Mouse (Mus musculus): ENCODE data around the gene Lrrc18. TPM values are rescaled to one million over a fixed set of nuclear protein-coding genes. Genes with fewer than 3 reads are reported as not detected.
A peak's percentile ranks its signal among the peaks of the same experiment; 100 is the strongest.

Lrrc18 gene
- total and polyA plus RNA-seq, 2 experiments, result 0.07 to 0.28 TPM

DNA sequence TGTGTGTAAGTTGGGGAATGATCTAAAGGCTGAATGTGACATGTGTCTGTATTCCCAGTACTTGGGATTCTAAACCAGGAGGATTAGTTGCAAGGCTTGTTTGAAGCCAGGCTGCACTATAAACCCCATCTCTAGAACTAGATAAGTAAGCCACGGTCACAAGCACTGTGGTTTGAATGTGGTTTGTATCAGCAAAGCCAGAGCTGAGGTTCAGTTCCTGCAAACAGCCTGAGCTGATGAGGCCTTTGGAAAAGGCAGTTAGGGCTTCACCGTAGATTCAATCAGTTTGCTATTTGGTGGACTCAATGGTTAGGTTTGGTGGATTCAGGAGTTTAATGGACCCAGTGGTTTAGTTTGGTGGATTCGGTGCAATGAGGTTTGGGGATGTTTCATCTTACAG, 39.7 kb downstream of the Lrrc18 start:
- no peaks in the 10 kb centered on the region for H3K36me3 ChIP-seq (ENCODE audit: control insufficient read depth, insufficient read depth, low read length)
- TF ChIP-seq POLR2A (IDR thresholded peaks at IDR 0.05; ENCODE audit: extremely low read depth, insufficient read depth, low read length), result no peak
- no peak for TF ChIP-seq CTCF (IDR thresholded peaks at IDR 0.05; ENCODE audit: low read depth, low read length)
- no peaks in the 10 kb centered on the region for H3K27me3 ChIP-seq (ENCODE audit: control insufficient read depth, insufficient read depth, low read length)
- no peaks in the 10 kb centered on the region for H3K79me2 ChIP-seq (ENCODE audit: control insufficient read depth, insufficient read depth, low read length)
- H3K4me3 ChIP-seq (ENCODE audit: insufficient read depth, low read depth, low read length), result no peak overlapping the region
- WGBS, result 93% methylated on average over 3 of the region's 3 CpGs
- H3K9ac ChIP-seq (ENCODE audit: low read depth, low read length), result no peak overlapping the region
- no peak for DNase-seq (ENCODE audit: extremely low read depth, low read depth, low spot score)
- no peak overlapping the region for H3K27ac ChIP-seq (replicated peaks; ENCODE audit: insufficient read depth, low read depth, low read length)
- no peaks in the 10 kb centered on the region for H3K4me1 ChIP-seq (ENCODE audit: control insufficient read depth, insufficient read depth, low read length)

DNA sequence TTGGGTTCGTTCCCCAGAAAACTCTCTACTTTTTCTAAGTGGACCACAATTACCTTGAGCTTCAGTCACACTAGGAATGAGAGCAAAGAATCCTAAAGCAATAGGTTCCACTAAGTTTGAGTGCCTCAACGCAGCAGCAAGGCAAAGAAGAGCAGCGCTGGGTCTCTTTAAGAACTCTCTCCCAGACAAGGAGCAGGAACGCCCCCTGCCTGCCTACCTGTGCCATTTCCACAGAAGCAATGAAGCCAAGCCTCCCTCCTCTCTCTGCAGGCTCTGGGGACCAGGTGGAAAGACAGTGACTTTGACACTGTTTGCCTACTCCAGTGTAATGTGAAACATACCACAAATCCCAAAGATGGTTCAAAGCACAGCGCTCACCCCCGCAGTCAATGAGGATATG, 42.2 kb downstream of the Lrrc18 start:
- H3K27ac ChIP-seq (replicated peaks; ENCODE audit: insufficient read depth, low read depth, low read length), result no peak overlapping the region
- no peaks in the 10 kb centered on the region for H3K27me3 ChIP-seq (ENCODE audit: control insufficient read depth, insufficient read depth, low read length)
- no peaks in the 10 kb centered on the region for H3K79me2 ChIP-seq (ENCODE audit: control insufficient read depth, insufficient read depth, low read length)
- no peak overlapping the region for H3K9ac ChIP-seq (ENCODE audit: low read depth, low read length)
- H3K4me3 ChIP-seq (ENCODE audit: insufficient read depth, low read depth, low read length), result no peak overlapping the region
- H3K36me3 ChIP-seq (ENCODE audit: control insufficient read depth, insufficient read depth, low read length), result no peaks in the 10 kb centered on the region
- no peaks in the 10 kb centered on the region for H3K4me1 ChIP-seq (ENCODE audit: control insufficient read depth, insufficient read depth, low read length)
- TF ChIP-seq CTCF (IDR thresholded peaks at IDR 0.05; ENCODE audit: low read depth, low read length) (peak; percentile 75), POLR2A (IDR thresholded peaks at IDR 0.05; ENCODE audit: extremely low read depth, insufficient read depth, low read length) (no peak)
- WGBS, result 46% methylated on average over 6 of the region's 6 CpGs
- peak; percentile 25 for DNase-seq (ENCODE audit: extremely low read depth, low read depth, low spot score)

DNA sequence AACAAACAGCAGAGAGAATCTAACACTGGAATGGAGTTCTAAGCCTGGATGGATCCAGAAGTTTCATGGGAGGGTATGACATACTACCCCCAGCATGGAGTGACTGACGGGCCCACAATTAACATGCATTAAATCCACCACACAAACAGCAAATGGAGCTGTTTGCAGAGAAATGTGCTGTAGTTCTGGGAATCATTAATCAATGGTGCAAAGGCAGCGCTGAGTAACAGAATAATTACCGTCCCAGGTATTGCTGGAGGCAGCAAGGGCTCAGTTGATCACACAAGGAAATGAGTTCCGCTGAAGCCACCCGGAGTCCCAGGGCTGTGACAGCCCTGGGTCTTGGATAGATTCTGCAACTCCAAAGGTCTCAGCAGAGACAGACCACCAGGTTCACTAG, 44.2 kb downstream of the Lrrc18 start:
- 75% methylated on average over 5 of the region's 5 CpGs for WGBS
- TF ChIP-seq CTCF (IDR thresholded peaks at IDR 0.05; ENCODE audit: low read depth, low read length), result no peak
- TF ChIP-seq POLR2A (IDR thresholded peaks at IDR 0.05; ENCODE audit: extremely low read depth, insufficient read depth, low read length), result no peak
- Histone ChIP-seq H3K79me2 (ENCODE audit: control insufficient read depth, insufficient read depth, low read length) (no peaks in the 10 kb centered on the region), H3K36me3 (ENCODE audit: control insufficient read depth, insufficient read depth, low read length) (no peaks in the 10 kb centered on the region), H3K4me1 (ENCODE audit: control insufficient read depth, insufficient read depth, low read length) (no peaks in the 10 kb centered on the region), H3K9ac (ENCODE audit: low read depth, low read length) (no peak overlapping the region), H3K27ac (replicated peaks; ENCODE audit: insufficient read depth, low read depth, low read length) (no peak overlapping the region), H3K4me3 (ENCODE audit: insufficient read depth, low read depth, low read length) (no peak overlapping the region), H3K27me3 (ENCODE audit: control insufficient read depth, insufficient read depth, low read length) (no peaks in the 10 kb centered on the region)
- no peak for DNase-seq (ENCODE audit: extremely low read depth, low read depth, low spot score)

DNA sequence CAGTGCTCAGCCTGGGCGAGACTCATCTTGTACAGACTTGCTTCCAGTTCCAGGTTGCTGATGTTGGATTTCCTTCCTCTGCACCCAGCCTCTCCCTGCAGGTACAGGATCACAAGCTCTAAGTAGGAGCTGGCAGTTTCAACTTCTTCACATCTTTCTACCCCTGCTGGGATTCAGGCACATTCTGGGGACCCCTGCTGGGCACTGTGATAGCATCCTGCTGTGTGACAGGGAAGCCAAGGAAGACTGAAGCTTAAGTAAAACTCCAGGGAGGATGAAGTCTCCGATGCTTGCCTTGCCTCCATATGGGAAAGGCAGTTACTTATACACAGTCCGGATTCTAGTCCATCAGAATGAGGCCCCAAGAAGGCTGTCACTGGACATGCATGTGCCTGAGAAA, 45.6 kb downstream of the Lrrc18 start:
- DNase-seq (ENCODE audit: extremely low read depth, low read depth, low spot score), result no peak
- no peak overlapping the region for H3K4me3 ChIP-seq (ENCODE audit: insufficient read depth, low read depth, low read length)
- H3K79me2 ChIP-seq (ENCODE audit: control insufficient read depth, insufficient read depth, low read length), result no peaks in the 10 kb centered on the region
- 44% methylated on average over 3 of the region's 3 CpGs for WGBS
- no peak overlapping the region for H3K9ac ChIP-seq (ENCODE audit: low read depth, low read length)
- H3K36me3 ChIP-seq (ENCODE audit: control insufficient read depth, insufficient read depth, low read length), result no peaks in the 10 kb centered on the region
- no peaks in the 10 kb centered on the region for H3K27me3 ChIP-seq (ENCODE audit: control insufficient read depth, insufficient read depth, low read length)
- H3K4me1 ChIP-seq (ENCODE audit: control insufficient read depth, insufficient read depth, low read length), result no peaks in the 10 kb centered on the region
- H3K27ac ChIP-seq (replicated peaks; ENCODE audit: insufficient read depth, low read depth, low read length), result no peak overlapping the region
- TF ChIP-seq CTCF (IDR thresholded peaks at IDR 0.05; ENCODE audit: low read depth, low read length) (no peak), POLR2A (IDR thresholded peaks at IDR 0.05; ENCODE audit: extremely low read depth, insufficient read depth, low read length) (no peak)

DNA sequence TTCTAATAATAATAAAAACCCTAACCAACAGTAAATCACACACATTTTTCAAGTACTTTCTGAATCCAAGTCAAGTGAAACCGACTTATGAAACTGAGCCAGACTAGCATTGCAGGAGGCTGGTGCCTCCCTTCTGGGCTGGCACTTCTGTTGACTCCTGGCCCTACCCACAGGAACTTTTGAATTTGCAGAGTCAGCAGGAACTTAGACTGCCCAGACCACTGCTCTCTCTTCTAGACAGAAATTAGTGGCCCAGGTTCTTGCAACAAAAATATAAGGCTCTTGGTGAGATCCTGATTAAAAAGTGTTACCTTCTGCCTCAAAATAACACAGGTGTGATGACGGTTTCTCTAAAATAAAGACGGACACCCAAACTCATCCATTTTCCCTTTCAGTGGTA, 54.0 kb downstream of the Lrrc18 start:
- Histone ChIP-seq H3K27me3 (ENCODE audit: control insufficient read depth, insufficient read depth, low read length) (no peaks in the 10 kb centered on the region), H3K79me2 (ENCODE audit: control insufficient read depth, insufficient read depth, low read length) (no peaks in the 10 kb centered on the region), H3K9ac (ENCODE audit: low read depth, low read length) (no peak overlapping the region), H3K27ac (replicated peaks; ENCODE audit: insufficient read depth, low read depth, low read length) (no peak overlapping the region), H3K4me3 (ENCODE audit: insufficient read depth, low read depth, low read length) (no peak overlapping the region), H3K4me1 (ENCODE audit: control insufficient read depth, insufficient read depth, low read length) (no peaks in the 10 kb centered on the region), H3K36me3 (ENCODE audit: control insufficient read depth, insufficient read depth, low read length) (no peaks in the 10 kb centered on the region)
- TF ChIP-seq POLR2A (IDR thresholded peaks at IDR 0.05; ENCODE audit: extremely low read depth, insufficient read depth, low read length), result no peak
- no peak for TF ChIP-seq CTCF (IDR thresholded peaks at IDR 0.05; ENCODE audit: low read depth, low read length)
- DNase-seq (ENCODE audit: extremely low read depth, low read depth, low spot score), result no peak
- WGBS, result 80% methylated on average over 3 of the region's 3 CpGs

DNA sequence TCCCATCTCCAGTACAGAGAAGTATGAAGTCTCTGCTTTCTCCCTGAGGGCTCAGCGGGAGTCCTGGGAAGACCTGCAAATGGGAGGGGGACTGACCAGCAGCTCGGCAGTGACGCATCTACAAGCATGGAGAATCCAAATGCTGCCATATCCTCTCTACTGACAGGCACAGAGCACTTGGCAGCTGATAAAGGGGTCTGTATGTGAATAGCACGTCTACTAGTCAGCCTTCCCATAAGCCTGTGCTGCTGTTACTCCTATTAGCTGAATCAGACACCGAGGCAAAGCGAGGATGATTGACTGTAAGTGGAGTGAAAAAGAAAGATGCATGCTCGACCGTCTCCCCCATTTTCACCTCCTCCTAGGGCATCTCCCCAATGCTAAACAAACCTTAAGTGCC, 62.3 kb downstream of the Lrrc18 start:
- TF ChIP-seq CTCF (IDR thresholded peaks at IDR 0.05; ENCODE audit: low read depth, low read length), result no peak
- no peak for TF ChIP-seq POLR2A (IDR thresholded peaks at IDR 0.05; ENCODE audit: extremely low read depth, insufficient read depth, low read length)
- Histone ChIP-seq H3K9ac (ENCODE audit: low read depth, low read length) (no peak overlapping the region), H3K4me3 (ENCODE audit: insufficient read depth, low read depth, low read length) (no peak overlapping the region), H3K27ac (replicated peaks; ENCODE audit: insufficient read depth, low read depth, low read length) (no peak overlapping the region), H3K79me2 (ENCODE audit: control insufficient read depth, insufficient read depth, low read length) (no peaks in the 10 kb centered on the region), H3K4me1 (ENCODE audit: control insufficient read depth, insufficient read depth, low read length) (no peaks in the 10 kb centered on the region), H3K27me3 (ENCODE audit: control insufficient read depth, insufficient read depth, low read length) (no peaks in the 10 kb centered on the region), H3K36me3 (ENCODE audit: control insufficient read depth, insufficient read depth, low read length) (no peaks in the 10 kb centered on the region)
- DNase-seq (ENCODE audit: extremely low read depth, low read depth, low spot score), result no peak
- WGBS, result 80% methylated on average over 8 of the region's 8 CpGs
